Mouse (Mus musculus) layer of hippocampus, adult 8-10 months (tissue): ENCODE results near the gene Anks1b. TPM values are rescaled to one million over a fixed set of nuclear protein-coding genes. Genes with fewer than 3 reads are reported as not detected.

ENCODE experiments used
- DNase-seq, 2 experiments: peaks; one replicate each; pipeline ENCODE4 v3.0.0; 2022; ENCODE audit warnings: low spot score in 2 of 2
- total RNA-seq, 4 experiments: library from RNA; stranded (reverse); gene quantifications; 2 replicates each; pipeline ENCODE4 v1.2.4; 2022

Anks1b gene
- total RNA-seq, 4 experiments from 2014 or later = 427 to 543 (median 478) TPM

GRCm38 (mm10) chr10:90666746-90667145 lies 793.4 kb downstream of the Anks1b start:
- DNase-seq = peak in 1 of 2 experiments; percentile 62

- DNase-seq = no peak
Measured at GRCm38 (mm10) chr10:90670291-90670690, 797.0 kb downstream of the Anks1b start.

- DNase-seq = no peak
Measured at GRCm38 (mm10) chr10:90672135-90672534, 798.8 kb downstream of the Anks1b start.

DNA sequence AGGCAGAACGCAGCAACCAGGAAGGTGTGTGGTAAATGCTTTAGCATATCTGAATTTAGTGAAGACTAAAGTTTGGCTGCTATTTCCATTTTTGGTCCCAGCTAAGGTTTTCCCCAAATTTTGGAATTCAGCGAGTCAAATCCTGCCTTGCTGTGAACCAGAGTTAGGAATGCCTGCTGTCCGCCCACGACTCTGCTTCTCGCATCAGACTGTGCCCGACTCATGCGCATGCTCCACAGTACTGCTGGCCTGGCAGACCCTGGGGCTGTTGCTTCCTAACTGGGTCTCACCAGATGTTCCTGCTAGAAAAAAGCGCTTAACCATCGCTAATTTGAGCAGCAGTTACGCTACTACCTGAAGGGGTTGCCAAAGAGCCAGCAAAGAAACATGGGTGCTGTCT lies 801.1 kb downstream of the Anks1b start:
- DNase-seq = peak; percentile 73 to 76

GRCm38 (mm10) chr10:90677421-90677820 lies 804.1 kb downstream of the Anks1b start:
- no peak for DNase-seq

GRCm38 (mm10) chr10:90679713-90680470 lies 806.6 kb downstream of the Anks1b start:
- no peak for DNase-seq

GRCm38 (mm10) chr10:90683813-90684212 lies 810.5 kb downstream of the Anks1b start:
- DNase-seq = no peak

GRCm38 (mm10) chr10:90685367-90685766 lies 812.1 kb downstream of the Anks1b start:
- no peak for DNase-seq

GRCm38 (mm10) chr10:90688153-90688552 lies 814.8 kb downstream of the Anks1b start:
- DNase-seq = no peak

- no peak for DNase-seq
Measured at GRCm38 (mm10) chr10:90688696-90689252, 815.5 kb downstream of the Anks1b start.

- DNase-seq = peak in 1 of 2 experiments; percentile 82
Measured at GRCm38 (mm10) chr10:90689854-90690513, 816.7 kb downstream of the Anks1b start.

GRCm38 (mm10) chr10:90696687-90697086 lies 823.4 kb downstream of the Anks1b start:
- no peak for DNase-seq

DNA sequence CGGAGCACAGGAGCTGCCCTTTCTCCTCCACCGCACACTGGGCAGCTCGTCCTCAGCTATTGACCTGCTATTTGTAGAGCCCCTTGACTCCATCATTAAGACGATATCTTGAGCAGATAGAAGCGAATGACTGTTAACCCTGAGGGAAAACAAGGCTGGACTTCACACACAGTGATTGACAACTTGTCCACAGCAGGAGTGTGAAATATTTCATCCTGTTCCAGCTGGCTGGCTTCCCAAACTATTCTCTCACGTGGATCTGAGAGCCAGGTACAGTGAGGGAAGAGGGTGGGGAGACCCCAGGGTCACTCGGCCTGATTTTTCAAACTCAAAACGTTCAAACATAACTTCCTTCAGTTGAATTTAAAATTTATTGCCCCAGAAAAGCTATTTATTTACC lies 824.1 kb downstream of the Anks1b start:
- DNase-seq = no peak

DNA sequence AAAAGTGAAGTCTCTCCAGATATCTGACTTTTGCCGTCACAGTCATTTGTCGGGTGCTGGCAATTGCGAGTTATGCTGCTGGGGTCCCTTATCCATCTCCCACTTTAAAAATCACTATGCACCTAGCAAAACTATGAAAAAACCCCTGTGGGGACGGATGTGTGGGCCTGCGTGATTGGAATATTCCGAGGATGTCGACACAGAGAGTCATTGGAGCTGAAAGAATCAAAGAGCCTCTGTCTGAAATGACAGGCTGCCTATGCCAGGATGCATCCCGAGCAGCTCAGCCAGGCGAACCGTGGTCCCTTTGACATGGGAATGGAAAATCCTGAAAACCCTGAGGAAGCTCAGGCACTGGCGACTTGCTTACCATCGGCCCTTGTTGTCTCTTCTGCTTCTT lies 825.9 kb downstream of the Anks1b start:
- no peak for DNase-seq

DNA sequence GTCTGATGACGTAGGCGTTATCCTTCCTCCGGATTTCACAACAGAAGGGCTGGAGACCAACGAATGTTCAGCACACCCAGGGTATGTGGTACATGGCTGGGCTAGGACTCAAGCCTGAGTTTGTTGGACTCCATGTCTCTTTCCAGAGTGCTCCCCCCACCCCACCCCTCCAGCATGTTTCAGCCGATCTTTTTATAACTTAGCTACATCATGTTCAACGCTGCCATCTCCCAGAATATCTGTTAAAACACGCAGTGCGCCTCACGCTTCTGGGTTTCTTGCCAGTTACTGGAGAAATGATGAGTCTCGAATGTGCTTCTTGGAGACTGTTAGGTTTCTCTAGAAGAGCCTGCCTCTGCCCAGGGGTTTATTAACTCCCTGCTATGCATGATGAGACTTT lies 831.3 kb downstream of the Anks1b start:
- DNase-seq = peak; percentile 64 to 72

GRCm38 (mm10) chr10:90708822-90709601 lies 835.7 kb downstream of the Anks1b start:
- DNase-seq = no peak

DNA sequence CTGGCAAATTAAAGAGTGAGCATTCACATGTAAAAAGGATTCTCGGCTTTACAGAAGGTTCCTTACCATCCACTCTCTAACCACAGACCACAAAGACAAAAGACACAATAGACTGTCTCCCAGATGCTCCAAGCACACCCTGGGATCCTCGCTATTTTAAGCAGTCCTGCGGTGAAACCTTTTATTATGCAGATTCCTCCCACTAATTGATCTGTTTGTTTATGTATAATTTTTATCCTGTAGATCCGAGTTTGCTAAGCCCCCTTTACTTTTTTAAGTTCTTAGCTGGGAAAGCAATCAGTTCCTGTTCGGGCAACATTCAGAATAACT lies 836.3 kb downstream of the Anks1b start:
- no peak for DNase-seq

- no peak for DNase-seq
Measured at GRCm38 (mm10) chr10:90717961-90718360, 844.7 kb downstream of the Anks1b start.

DNA sequence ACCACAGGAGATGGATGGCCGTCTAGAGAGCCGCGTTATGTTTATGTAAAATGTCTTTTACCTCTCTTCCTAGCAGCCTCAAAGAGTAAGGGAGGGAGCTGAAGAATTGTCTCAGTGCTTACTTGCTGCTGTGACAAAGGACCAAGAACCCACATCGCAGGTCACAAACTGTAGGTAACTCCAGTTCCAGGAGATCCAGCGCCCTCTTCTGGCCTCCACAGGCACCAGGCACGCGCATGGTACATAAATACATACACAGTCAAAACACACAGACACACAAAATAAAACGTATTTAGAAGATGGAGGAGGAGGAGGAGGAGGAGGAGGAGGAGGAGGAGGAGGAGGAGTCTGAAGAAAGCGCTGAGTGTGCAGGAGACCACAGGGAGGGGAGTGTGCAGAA lies 845.4 kb downstream of the Anks1b start:
- DNase-seq = no peak

- DNase-seq = no peak
Measured at GRCm38 (mm10) chr10:90719996-90720395, 846.7 kb downstream of the Anks1b start.

- peak; percentile 69 to 71 for DNase-seq
Measured at GRCm38 (mm10) chr10:90723071-90723494, 849.8 kb downstream of the Anks1b start.

DNA sequence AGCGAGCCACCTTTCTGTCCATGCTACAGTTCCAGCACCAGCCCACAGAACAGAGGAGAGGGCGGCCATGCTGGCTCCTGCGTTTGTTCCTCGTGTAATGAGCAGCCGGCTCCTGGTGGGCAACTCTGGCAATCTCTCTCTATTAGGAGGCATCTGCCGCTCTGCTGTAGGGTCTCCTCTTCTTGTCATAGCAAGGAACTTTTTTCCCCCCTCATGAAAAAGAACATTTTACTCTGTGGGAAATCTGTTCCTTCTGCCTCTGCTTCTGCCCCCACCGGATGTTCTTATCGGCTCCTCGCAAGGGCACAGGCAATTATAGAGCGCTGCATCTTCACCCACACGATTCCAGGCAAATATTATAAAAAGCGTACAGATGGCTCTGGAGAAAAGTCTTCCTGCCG lies 850.6 kb downstream of the Anks1b start:
- DNase-seq = peak; percentile 67 to 74
